Mouse (Mus musculus): ENCODE data around the gene St6galnac4. TPM values are rescaled to one million over a fixed set of nuclear protein-coding genes. Genes with fewer than 3 reads are reported as not detected.

The St6galnac4 gene
- polyA plus RNA-seq, 1 experiment from 2014 or later = 7.4 TPM

DNA sequence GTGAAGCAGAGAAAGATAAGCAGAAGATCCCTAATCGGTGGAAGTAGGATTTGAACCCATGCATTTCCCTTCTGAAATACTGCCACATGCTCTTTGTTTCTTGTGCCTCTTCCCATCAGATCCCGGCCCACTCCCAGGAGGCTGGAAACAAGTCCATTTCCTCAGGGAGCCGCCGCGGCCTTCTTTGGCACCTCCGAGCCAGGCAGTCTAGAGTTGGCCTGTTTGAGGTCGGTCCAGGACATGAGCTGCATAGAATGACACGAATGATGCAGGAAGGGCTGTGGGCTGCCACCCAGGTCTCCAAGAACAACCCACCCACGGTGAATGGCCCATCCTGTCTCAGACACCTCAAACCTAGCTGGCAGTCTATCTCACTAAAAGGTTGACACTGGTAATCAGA is 10.4 kb upstream of the St6galnac4 start:
- H3K4me1 ChIP-seq (ENCODE audit: control insufficient read depth, low read depth, low read length) = peaks cover 15% of the 10 kb centered on the region
- H3K27ac ChIP-seq (ENCODE audit: low read length) = no peak overlapping the region
- WGBS (ENCODE audit: insufficient replicate concordance) = 75% methylated on average over 9 of the region's 9 CpGs
- no peak overlapping the region for H3K4me2 ChIP-seq (ENCODE audit: low read depth, low read length)
- no peaks in the 10 kb centered on the region for H3K9me3 ChIP-seq (replicated peaks; ENCODE audit: control insufficient read depth, low read length)
- H3K27me3 ChIP-seq (ENCODE audit: control insufficient read depth, insufficient read depth, low read depth, low read length) = peaks cover 25% of the 10 kb centered on the region
- H3K4me3 ChIP-seq (ENCODE audit: low read depth, low read length) = no peak overlapping the region
- H3K36me3 ChIP-seq (ENCODE audit: control insufficient read depth, insufficient read depth) = peaks cover 5% of the 10 kb centered on the region; the same call in 1 of the 2 replicates
- no peak for ATAC-seq (ENCODE audit: low read depth)
- no peak overlapping the region for H3K9ac ChIP-seq (ENCODE audit: low read depth, low read length)

GRCm38 (mm10) chr2:32578146-32579046 is 8.5 kb upstream of the St6galnac4 start:
- H3K27me3 ChIP-seq (ENCODE audit: control insufficient read depth, insufficient read depth, low read depth, low read length) = peaks cover 25% of the 10 kb centered on the region
- no peaks in the 10 kb centered on the region for H3K36me3 ChIP-seq (ENCODE audit: control insufficient read depth, insufficient read depth)
- no peak overlapping the region for H3K4me3 ChIP-seq (ENCODE audit: low read depth, low read length)
- peaks cover 14% of the 10 kb centered on the region for H3K4me1 ChIP-seq (ENCODE audit: control insufficient read depth, low read depth, low read length)
- WGBS (ENCODE audit: insufficient replicate concordance) = 39% methylated on average over 24 of the region's 30 CpGs
- H3K4me2 ChIP-seq (ENCODE audit: low read depth, low read length) = no peak overlapping the region
- ATAC-seq (ENCODE audit: low read depth) = no peak
- H3K27ac ChIP-seq (ENCODE audit: low read length) = no peak overlapping the region
- H3K9ac ChIP-seq (ENCODE audit: low read depth, low read length) = no peak overlapping the region
- no peaks in the 10 kb centered on the region for H3K9me3 ChIP-seq (replicated peaks; ENCODE audit: control insufficient read depth, low read length)

DNA sequence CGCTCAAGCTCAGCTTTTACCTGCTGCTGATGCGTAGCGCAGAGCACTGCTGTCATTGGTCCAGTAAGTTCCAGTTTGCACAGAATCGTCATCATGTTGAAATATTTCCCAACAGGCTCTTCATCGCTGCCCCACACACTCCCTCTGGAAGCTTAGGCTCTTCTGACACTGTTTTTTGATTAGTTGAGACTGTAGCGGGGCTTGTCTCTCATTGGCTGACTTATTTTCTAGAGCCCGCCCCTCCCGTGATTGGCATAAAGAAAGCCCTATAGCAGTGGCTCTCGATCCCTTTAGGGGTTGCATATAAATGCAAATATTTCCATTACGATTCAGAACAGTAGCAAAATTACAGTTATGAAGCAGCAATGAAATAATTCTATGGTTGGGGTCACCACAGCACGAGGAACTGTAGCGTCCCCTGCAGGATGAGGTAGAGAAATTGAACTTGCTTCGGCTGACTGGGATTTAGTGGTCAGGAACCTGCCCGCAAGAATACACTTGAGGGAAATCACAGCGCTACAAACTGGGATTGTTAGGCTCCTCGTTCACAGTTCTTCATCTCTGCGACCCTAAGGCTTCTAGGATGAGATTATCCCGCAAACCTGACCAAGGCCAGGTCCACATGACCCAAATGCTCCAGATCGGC is 5.3 kb upstream of the St6galnac4 start:
- H3K27me3 ChIP-seq (ENCODE audit: control insufficient read depth, insufficient read depth, low read depth, low read length) = peaks cover 25% of the 10 kb centered on the region
- peak overlapping the region; percentile 32; the same call in 1 of the 2 replicates for H3K4me2 ChIP-seq (ENCODE audit: low read depth, low read length)
- H3K36me3 ChIP-seq (ENCODE audit: control insufficient read depth, insufficient read depth) = no peaks in the 10 kb centered on the region
- no peak overlapping the region for H3K27ac ChIP-seq (ENCODE audit: low read length)
- no peak overlapping the region; the same call in 1 of the 2 replicates for H3K4me3 ChIP-seq (ENCODE audit: low read depth, low read length)
- peak; percentile 57 for ATAC-seq (ENCODE audit: low read depth)
- H3K4me1 ChIP-seq (ENCODE audit: control insufficient read depth, low read depth, low read length) = peaks cover 10% of the 10 kb centered on the region; the same call in 1 of the 2 replicates
- no peak overlapping the region for H3K9ac ChIP-seq (ENCODE audit: low read depth, low read length)
- 38% methylated on average over 19 of the region's 19 CpGs for WGBS (ENCODE audit: insufficient replicate concordance)
- H3K9me3 ChIP-seq (replicated peaks; ENCODE audit: control insufficient read depth, low read length) = no peaks in the 10 kb centered on the region

DNA sequence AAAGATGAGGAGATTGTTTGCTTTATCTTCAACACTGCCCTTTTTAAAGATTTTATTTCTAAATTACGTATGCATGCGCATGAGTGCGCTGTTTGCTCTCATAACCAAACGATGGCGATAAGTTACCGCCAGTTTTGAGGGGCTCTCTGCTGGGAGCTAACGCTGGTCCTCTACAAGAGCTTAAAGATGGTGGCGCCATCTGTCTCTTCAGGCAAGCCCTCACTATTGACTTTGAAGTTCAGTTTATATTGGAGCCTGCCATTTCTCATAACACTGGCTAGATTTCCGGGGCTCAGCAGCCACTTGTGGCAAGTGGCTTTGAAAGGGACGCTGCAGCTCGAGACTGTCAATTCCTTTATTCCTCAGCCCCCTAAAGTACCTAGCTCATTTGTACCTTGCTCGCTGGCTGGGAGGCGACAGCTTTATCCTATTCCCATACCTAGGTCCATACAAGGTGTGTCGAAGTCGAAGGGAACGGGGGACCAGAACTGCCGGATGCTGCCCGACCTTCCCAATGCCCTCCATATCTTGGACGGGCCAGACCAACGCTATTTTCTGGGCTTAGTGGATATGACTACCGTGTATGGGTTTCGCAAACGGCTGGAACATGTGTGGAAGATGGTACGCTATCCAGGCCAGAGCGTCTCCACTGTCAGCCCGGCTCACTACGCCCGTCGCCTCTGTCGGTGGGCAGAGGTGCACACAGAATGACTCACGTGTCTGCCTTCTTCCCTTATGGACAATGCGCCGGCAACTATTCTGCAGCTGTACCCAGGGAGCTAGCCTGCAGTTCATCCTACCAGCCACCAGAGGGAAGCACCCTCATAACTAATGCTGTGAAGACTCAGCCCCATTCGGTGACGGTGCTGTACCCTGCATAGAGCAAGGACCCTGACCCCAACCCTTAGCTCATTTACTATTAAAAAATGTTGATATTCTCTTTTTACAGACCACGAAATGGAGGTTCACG is 3.8 kb upstream of the St6galnac4 start:
- WGBS (ENCODE audit: insufficient replicate concordance) = 9% methylated on average over 37 of the region's 37 CpGs
- Histone ChIP-seq H3K4me3 (ENCODE audit: low read depth, low read length) (peak overlapping the region; percentile 35), H3K36me3 (ENCODE audit: control insufficient read depth, insufficient read depth) (no peaks in the 10 kb centered on the region), H3K27ac (ENCODE audit: low read length) (no peak overlapping the region), H3K9ac (ENCODE audit: low read depth, low read length) (peak overlapping the region; percentile 19; the same call in 1 of the 2 replicates), H3K4me2 (ENCODE audit: low read depth, low read length) (peak overlapping the region; percentile 55), H3K27me3 (ENCODE audit: control insufficient read depth, insufficient read depth, low read depth, low read length) (peaks cover 19% of the 10 kb centered on the region), H3K9me3 (replicated peaks; ENCODE audit: control insufficient read depth, low read length) (no peaks in the 10 kb centered on the region), H3K4me1 (ENCODE audit: control insufficient read depth, low read depth, low read length) (peaks cover 23% of the 10 kb centered on the region)
- ATAC-seq (ENCODE audit: low read depth) = peak; percentile 49

DNA sequence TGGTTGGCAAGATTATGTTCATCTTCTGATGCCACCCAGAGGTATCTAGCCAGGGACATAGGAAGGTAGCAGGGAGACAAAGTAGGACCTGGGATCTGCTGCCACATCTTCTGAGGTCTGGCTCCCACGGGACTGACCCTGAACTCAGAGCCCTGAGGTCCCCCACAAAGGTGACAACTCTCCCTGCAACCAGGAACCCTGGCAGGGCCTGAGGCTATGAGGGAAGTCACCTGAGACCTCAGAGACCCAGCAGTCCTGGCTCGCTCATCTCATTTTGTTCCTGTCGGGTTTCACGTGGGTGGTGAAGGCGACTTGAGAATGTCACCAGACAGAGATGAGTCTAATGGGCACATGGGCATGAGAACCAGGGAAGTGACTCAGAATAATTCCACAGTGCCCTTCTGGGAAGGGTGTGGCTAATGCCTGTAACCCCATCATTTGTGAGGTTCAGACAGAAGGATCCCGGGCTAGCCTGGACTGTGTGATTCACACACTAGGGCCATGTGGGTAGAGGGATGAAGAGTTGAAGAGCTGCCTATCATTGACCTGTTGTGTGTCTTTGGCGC is 1.7 kb upstream of the St6galnac4 start:
- 78% methylated on average over 7 of the region's 7 CpGs for WGBS (ENCODE audit: insufficient replicate concordance)
- H3K4me1 ChIP-seq (ENCODE audit: control insufficient read depth, low read depth, low read length) = peaks cover 25% of the 10 kb centered on the region

GRCm38 (mm10) chr2:32587731-32588321 is 931 bp downstream of the St6galnac4 start:
- peaks cover 23% of the 10 kb centered on the region for H3K4me1 ChIP-seq (ENCODE audit: control insufficient read depth, low read depth, low read length)
- peak overlapping the region; percentile 66 for H3K4me3 ChIP-seq (ENCODE audit: low read depth, low read length)
- H3K4me2 ChIP-seq (ENCODE audit: low read depth, low read length) = peak overlapping the region; percentile 75
- ATAC-seq (ENCODE audit: low read depth) = no peak
- H3K27me3 ChIP-seq (ENCODE audit: control insufficient read depth, insufficient read depth, low read depth, low read length) = no peaks in the 10 kb centered on the region
- 11% methylated on average over 9 of the region's 9 CpGs for WGBS (ENCODE audit: insufficient replicate concordance)
- 0 out of 2 replicates have a peak overlapping the region, but pooled peaks have one; percentile 19 for H3K27ac ChIP-seq (ENCODE audit: low read length)
- no peaks in the 10 kb centered on the region for H3K9me3 ChIP-seq (replicated peaks; ENCODE audit: control insufficient read depth, low read length)
- H3K36me3 ChIP-seq (ENCODE audit: control insufficient read depth, insufficient read depth) = no peaks in the 10 kb centered on the region
- H3K9ac ChIP-seq (ENCODE audit: low read depth, low read length) = peak overlapping the region; percentile 60

More for the DNA sequence above, 1.7 kb upstream of the St6galnac4 start:
- no peak overlapping the region for H3K4me3 ChIP-seq (ENCODE audit: low read depth, low read length)
- no peaks in the 10 kb centered on the region for H3K36me3 ChIP-seq (ENCODE audit: control insufficient read depth, insufficient read depth)
- H3K9ac ChIP-seq (ENCODE audit: low read depth, low read length) = no peak overlapping the region
- no peak overlapping the region for H3K27ac ChIP-seq (ENCODE audit: low read length)
- no peak for ATAC-seq (ENCODE audit: low read depth)
- H3K4me2 ChIP-seq (ENCODE audit: low read depth, low read length) = no peak overlapping the region
- H3K27me3 ChIP-seq (ENCODE audit: control insufficient read depth, insufficient read depth, low read depth, low read length) = peaks cover under 1% of the 10 kb centered on the region; the same call in 1 of the 2 replicates
- H3K9me3 ChIP-seq (replicated peaks; ENCODE audit: control insufficient read depth, low read length) = no peaks in the 10 kb centered on the region

DNA sequence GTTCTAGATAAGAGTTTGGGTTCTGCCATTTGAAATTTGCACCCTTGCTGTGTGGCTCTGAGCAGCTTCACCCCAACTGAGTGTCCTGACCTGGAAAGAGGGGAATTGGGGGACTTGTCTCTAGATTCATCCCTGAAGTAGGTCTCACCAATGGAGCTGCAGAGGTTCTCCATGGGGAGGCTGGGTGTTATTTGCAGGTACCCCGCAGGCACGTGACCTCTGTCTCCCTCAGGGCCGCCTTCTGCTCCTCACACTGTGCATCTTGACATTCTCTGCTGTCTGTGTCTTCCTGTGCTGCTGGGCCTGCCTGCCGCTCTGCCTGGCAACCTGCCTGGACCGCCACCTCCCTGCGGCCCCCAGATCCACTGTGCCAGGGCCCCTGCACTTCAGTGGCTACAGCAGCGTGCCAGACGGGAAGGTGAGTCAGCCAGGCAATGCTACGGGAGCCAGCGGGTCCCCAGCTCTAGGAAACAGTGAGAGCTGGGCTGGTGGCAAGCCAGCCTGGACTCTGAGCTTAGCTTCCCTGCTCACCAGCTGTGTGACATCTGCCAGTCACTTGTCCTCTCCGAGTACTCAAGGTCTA is 2.4 kb downstream of the St6galnac4 start:
- H3K4me2 ChIP-seq (ENCODE audit: low read depth, low read length) = no peak overlapping the region
- H3K9ac ChIP-seq (ENCODE audit: low read depth, low read length) = no peak overlapping the region
- ATAC-seq (ENCODE audit: low read depth) = no peak
- H3K4me3 ChIP-seq (ENCODE audit: low read depth, low read length) = no peak overlapping the region
- H3K9me3 ChIP-seq (replicated peaks; ENCODE audit: control insufficient read depth, low read length) = no peaks in the 10 kb centered on the region
- peaks cover 18% of the 10 kb centered on the region for H3K4me1 ChIP-seq (ENCODE audit: control insufficient read depth, low read depth, low read length)
- H3K27ac ChIP-seq (ENCODE audit: low read length) = no peak overlapping the region
- no peaks in the 10 kb centered on the region for H3K36me3 ChIP-seq (ENCODE audit: control insufficient read depth, insufficient read depth)
- 70% methylated on average over 11 of the region's 11 CpGs for WGBS (ENCODE audit: insufficient replicate concordance)
- no peaks in the 10 kb centered on the region for H3K27me3 ChIP-seq (ENCODE audit: control insufficient read depth, insufficient read depth, low read depth, low read length)

GRCm38 (mm10) chr2:32590224-32590623 is 3.3 kb downstream of the St6galnac4 start:
- no peak overlapping the region for H3K4me3 ChIP-seq (ENCODE audit: low read depth, low read length)
- H3K9ac ChIP-seq (ENCODE audit: low read depth, low read length) = no peak overlapping the region
- no peak overlapping the region for H3K27ac ChIP-seq (ENCODE audit: low read length)
- H3K27me3 ChIP-seq (ENCODE audit: control insufficient read depth, insufficient read depth, low read depth, low read length) = no peaks in the 10 kb centered on the region
- H3K36me3 ChIP-seq (ENCODE audit: control insufficient read depth, insufficient read depth) = no peaks in the 10 kb centered on the region
- no peak for ATAC-seq (ENCODE audit: low read depth)
- no peak overlapping the region for H3K4me2 ChIP-seq (ENCODE audit: low read depth, low read length)
- H3K9me3 ChIP-seq (replicated peaks; ENCODE audit: control insufficient read depth, low read length) = no peaks in the 10 kb centered on the region
- WGBS (ENCODE audit: insufficient replicate concordance) = 67% methylated on average over 10 of the region's 10 CpGs
- H3K4me1 ChIP-seq (ENCODE audit: control insufficient read depth, low read depth, low read length) = peaks cover 18% of the 10 kb centered on the region

All from liver, embryonic 16.5 days (tissue).